Mouse (Mus musculus) lung, adult 2 months (tissue): Measurements from ENCODE around the gene Olfr1444.

Experiments
- CTCF ChIP-seq: fragments of 200-500 bp; IDR thresholded peaks from 2 replicates; pipeline ENCODE4 v1.5.1; 2011; ENCODE audit warnings: mild to moderate bottlenecking, low read length, control low read depth; ENCODE audit not compliant: insufficient read depth
- POLR2A ChIP-seq: fragments of 200-500 bp; IDR thresholded peaks from 2 replicates; pipeline ENCODE4 v1.6.1; 2011; ENCODE audit warnings: low read depth, mild to moderate bottlenecking, control low read depth, low read length, borderline replicate concordance; ENCODE audit errors: extremely low read depth

DNA sequence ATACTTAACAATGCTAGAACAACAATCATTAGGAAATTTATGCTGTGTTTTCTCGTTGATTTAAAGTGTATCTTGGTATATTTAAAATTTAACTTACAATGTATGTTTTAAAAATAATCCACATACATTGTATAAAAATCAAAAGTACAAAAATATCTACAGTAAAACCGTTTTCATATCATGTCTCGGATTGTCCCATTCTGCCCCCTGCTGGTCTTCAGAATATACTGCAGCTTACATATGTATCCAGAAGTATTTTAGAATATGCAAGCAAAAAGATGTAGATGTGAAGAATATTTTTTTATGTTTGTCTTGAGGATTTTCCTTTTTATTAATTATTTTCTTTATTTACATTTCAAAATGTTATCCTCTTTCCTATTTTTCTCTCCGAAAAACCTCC is 36.7 kb upstream of the Olfr1444 start:
- no peak for TF ChIP-seq CTCF
- TF ChIP-seq POLR2A, result no peak
